Mouse (Mus musculus) liver, embryonic 14.5 days (tissue): Measurements from ENCODE around the gene Mdga2.

Source experiments
- CTCF ChIP-seq: IDR thresholded peaks from 2 replicates; pipeline ENCODE4 v1.5.1; 2016; ENCODE audit warnings: antibody characterized with exemption, low read depth, control low read depth
- EP300 ChIP-seq: IDR thresholded peaks from 2 replicates; pipeline ENCODE4 v1.6.1; 2016; ENCODE audit warnings: antibody characterized with exemption, low read depth

GRCm38 (mm10) chr12:67156569-67157237, 65.6 kb downstream of the Mdga2 start:
- TF ChIP-seq CTCF: no peak
- TF ChIP-seq EP300: no peak
